Mouse (Mus musculus) spleen, postnatal 14 days (tissue): ENCODE results near the gene Tph1.

Source experiments
- DNase-seq, 2 experiments: peaks; one replicate each; pipeline ENCODE4 v3.0.0; 2021 to 2022; ENCODE audit warnings: low spot score in 2 of 2

The Tph1 gene

DNA sequence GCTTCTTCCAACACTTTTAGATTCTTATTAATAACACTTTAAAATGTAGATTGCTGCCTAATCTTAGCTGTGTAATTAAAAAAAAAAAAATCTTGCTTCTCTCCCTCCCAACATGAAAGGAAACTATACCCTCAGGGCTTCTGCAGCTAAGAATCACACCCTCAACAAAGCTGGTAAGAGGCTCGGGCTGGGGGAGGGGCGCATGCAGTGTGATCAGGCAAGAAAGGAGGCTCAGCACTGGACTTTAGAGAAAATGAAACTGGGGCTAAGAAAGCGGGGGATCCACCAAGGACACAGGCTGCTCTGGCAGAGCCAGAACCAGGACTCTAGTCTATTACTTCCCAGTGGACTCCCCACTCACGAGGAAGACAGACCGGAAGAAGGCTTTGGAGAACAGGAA lies 71.2 kb downstream of the Tph1 start:
- no peak for DNase-seq

DNA sequence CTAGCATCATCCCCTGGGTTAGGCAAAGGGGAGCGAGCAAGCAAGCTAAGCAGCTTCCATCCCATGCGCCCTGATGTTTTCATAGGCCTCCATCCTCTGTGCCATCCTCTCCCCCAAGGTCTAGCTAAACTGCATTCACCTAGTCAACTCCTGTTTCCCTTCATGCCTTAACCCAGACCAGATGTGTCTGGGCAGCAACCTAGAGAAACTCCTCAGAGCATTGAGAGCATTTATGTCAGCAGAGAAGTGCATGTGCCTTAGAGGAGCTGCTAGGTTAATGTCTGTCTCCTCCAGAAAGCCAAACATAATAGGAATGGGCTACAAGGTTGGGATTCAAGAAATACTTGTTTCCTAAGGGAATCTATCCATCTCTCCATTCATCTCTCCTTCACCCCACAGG lies 75.3 kb downstream of the Tph1 start:
- DNase-seq = no peak
